Mouse (Mus musculus) CH12.LX (cell line): ENCODE data around the gene Tmc3. TPM values are rescaled to one million over a fixed set of nuclear protein-coding genes. Genes with fewer than 3 reads are reported as not detected.
A peak's percentile ranks its signal among the peaks of the same experiment; 100 is the strongest.

Experiments
- DNase-seq: peaks from one replicate; pipeline ENCODE4 v3.0.0-alpha.2; 2013; ENCODE audit errors: extremely low read depth
- H3K27ac ChIP-seq: 2 replicates; pipeline ENCODE4 v1.5.1; 2012; ENCODE audit warnings: low read depth, mild to moderate bottlenecking, control low read depth, moderate library complexity; ENCODE audit not compliant: insufficient read depth
- H3K27me3 ChIP-seq: replicated peaks from 2 replicates; pipeline ENCODE3; 2012; ENCODE audit warnings: inconsistent platforms
- H3K36me3 ChIP-seq, 2 experiments: replicated peaks in 1 of 2; 2 replicates each; pipeline versions ENCODE3 to v1.6.1; 2012; ENCODE audit warnings: inconsistent platforms in 1 of 2, low read length in 1 of 2, mild to moderate bottlenecking in 1 of 2, mixed read lengths in 1 of 2, moderate library complexity in 1 of 2; ENCODE audit not compliant: control insufficient read depth in 1 of 2, insufficient read depth in 1 of 2
- H3K4me1 ChIP-seq, 2 experiments: 2 replicates each; pipeline ENCODE4 v1.6.1; 2012; ENCODE audit warnings: inconsistent platforms in 1 of 2, moderate library complexity in 1 of 2; ENCODE audit not compliant: insufficient read depth in 2 of 2, control insufficient read depth in 1 of 2
- H3K4me2 ChIP-seq: 2 replicates; pipeline ENCODE4 v1.6.1; 2012; ENCODE audit warnings: low read depth, mild to moderate bottlenecking, control low read depth; ENCODE audit not compliant: poor library complexity, insufficient read depth, severe bottlenecking
- H3K4me3 ChIP-seq, 3 experiments: fragments of 150-350 bp in 1 of 3; sonication (generic) in 1 of 3; replicated peaks in 1 of 3; 2 replicates each; pipeline versions ENCODE3 to v1.5.1; 2011 to 2012; ENCODE audit warnings: low read depth in 2 of 3, low read length in 2 of 3, mild to moderate bottlenecking in 2 of 3, moderate library complexity in 2 of 3, control low read depth in 1 of 3, improper control_type of control experiment in 1 of 3, inconsistent platforms in 1 of 3, mixed read lengths in 1 of 3; ENCODE audit not compliant: poor library complexity in 1 of 3
- H3K79me2 ChIP-seq: replicated peaks from 2 replicates; pipeline ENCODE4 v1.6.1; 2012; ENCODE audit warnings: mild to moderate bottlenecking, moderate library complexity; ENCODE audit not compliant: control insufficient read depth, poor library complexity, insufficient read depth, severe bottlenecking; ENCODE audit errors: extremely low read depth
- H3K9ac ChIP-seq: 2 replicates; pipeline ENCODE4 v1.6.1; 2012; ENCODE audit warnings: low read depth, mild to moderate bottlenecking, control low read depth, moderate library complexity; ENCODE audit not compliant: insufficient read depth
- H3K9me3 ChIP-seq: replicated peaks from 2 replicates; pipeline ENCODE3; 2012; ENCODE audit warnings: low read length, inconsistent platforms, mixed read lengths
- CHD1 ChIP-seq: IDR thresholded peaks from 2 replicates; pipeline ENCODE4 v1.6.1; 2012; ENCODE audit warnings: low read depth, low read length, improper control_type of control experiment, inconsistent platforms
- ELF1 ChIP-seq: IDR thresholded peaks from 2 replicates; pipeline ENCODE4 v1.6.1; 2014; ENCODE audit warnings: low read depth, mild to moderate bottlenecking, inconsistent platforms, low read length, improper control_type of control experiment
- EP300 ChIP-seq: IDR thresholded peaks from 2 replicates; pipeline ENCODE4 v1.6.1; 2011; ENCODE audit warnings: low read length, improper control_type of control experiment
- ETS1 ChIP-seq: conservative IDR thresholded peaks from 2 replicates; pipeline ENCODE4 v1.6.1; 2012; ENCODE audit warnings: low read depth, mild to moderate bottlenecking, inconsistent platforms, low read length, improper control_type of control experiment, moderate library complexity
- GABPA ChIP-seq: IDR thresholded peaks from 2 replicates; pipeline ENCODE4 v1.6.1; 2012; ENCODE audit warnings: low read depth, low read length, improper control_type of control experiment, inconsistent platforms; ENCODE audit not compliant: insufficient replicate concordance
- HCFC1 ChIP-seq: IDR thresholded peaks from 2 replicates; pipeline ENCODE4 v1.6.1; 2012; ENCODE audit warnings: low read depth, mild to moderate bottlenecking, inconsistent platforms, low read length, improper control_type of control experiment
- IRF4 ChIP-seq: IDR thresholded peaks from 2 replicates; pipeline ENCODE4 v1.6.1; 2014; ENCODE audit warnings: low read depth, mild to moderate bottlenecking, inconsistent platforms, low read length, improper control_type of control experiment
- KAT2A ChIP-seq: IDR thresholded peaks from 2 replicates; pipeline ENCODE4 v1.6.1; 2012; ENCODE audit warnings: low read length, improper control_type of control experiment, inconsistent platforms; ENCODE audit not compliant: insufficient replicate concordance
- MAFK ChIP-seq: IDR thresholded peaks from 2 replicates; pipeline ENCODE4 v1.6.1; 2011; ENCODE audit warnings: low read length, improper control_type of control experiment; ENCODE audit not compliant: insufficient replicate concordance
- MAX ChIP-seq: IDR thresholded peaks from 2 replicates; pipeline ENCODE4 v1.6.1; 2011; ENCODE audit warnings: low read length, improper control_type of control experiment
- MAZ ChIP-seq: IDR thresholded peaks from 2 replicates; pipeline ENCODE4 v1.6.1; 2012; ENCODE audit warnings: low read depth, mild to moderate bottlenecking, inconsistent platforms, low read length, improper control_type of control experiment, moderate library complexity
- MXI1 ChIP-seq: IDR thresholded peaks from 2 replicates; pipeline ENCODE4 v1.6.1; 2011; ENCODE audit warnings: mild to moderate bottlenecking, low read depth, low read length, improper control_type of control experiment
- MYC ChIP-seq: IDR thresholded peaks from 2 replicates; pipeline ENCODE4 v1.6.1; 2011; ENCODE audit warnings: low read depth, mild to moderate bottlenecking, improper control_type of control experiment, low read length
- NELFE ChIP-seq: IDR thresholded peaks from 2 replicates; pipeline ENCODE4 v1.6.1; 2011; ENCODE audit warnings: low read depth, low read length, improper control_type of control experiment
- PAX5 ChIP-seq: IDR thresholded peaks from 2 replicates; pipeline ENCODE4 v1.6.1; 2012; ENCODE audit warnings: low read length, inconsistent platforms, mixed read lengths
- POLR2A ChIP-seq: IDR thresholded peaks from 2 replicates; pipeline ENCODE4 v1.6.1; 2011; ENCODE audit warnings: low read depth, mild to moderate bottlenecking, improper control_type of control experiment, low read length
- POLR2AphosphoS2 ChIP-seq: IDR thresholded peaks from 2 replicates; pipeline ENCODE4 v1.6.1; 2011; ENCODE audit warnings: low read depth, low read length, improper control_type of control experiment
- RAD21 ChIP-seq: IDR thresholded peaks from 2 replicates; pipeline ENCODE4 v1.6.1; 2011; ENCODE audit warnings: low read depth, mild to moderate bottlenecking, low read length, improper control_type of control experiment, moderate library complexity
- RCOR1 ChIP-seq: conservative IDR thresholded peaks from 2 replicates; pipeline ENCODE4 v1.6.1; 2012; ENCODE audit warnings: low read depth, mild to moderate bottlenecking, inconsistent platforms, low read length, improper control_type of control experiment
- SIN3A ChIP-seq: IDR thresholded peaks from 2 replicates; pipeline ENCODE4 v1.6.1; 2012; ENCODE audit warnings: low read length, improper control_type of control experiment, inconsistent platforms
- TBP ChIP-seq: conservative IDR thresholded peaks from 2 replicates; pipeline ENCODE4 v1.6.1; 2011; ENCODE audit warnings: low read depth, low read length, improper control_type of control experiment
- TCF12 ChIP-seq: IDR thresholded peaks from 2 replicates; pipeline ENCODE4 v1.6.1; 2014; ENCODE audit warnings: low read depth, mild to moderate bottlenecking, inconsistent platforms, low read length, improper control_type of control experiment
- UBTF ChIP-seq: IDR thresholded peaks from 2 replicates; pipeline ENCODE4 v1.6.1; 2012; ENCODE audit warnings: low read depth, mild to moderate bottlenecking, inconsistent platforms, low read length, improper control_type of control experiment, moderate library complexity
- USF1 ChIP-seq: IDR thresholded peaks from 2 replicates; pipeline ENCODE4 v1.6.1; 2014; ENCODE audit warnings: low read depth, mild to moderate bottlenecking, inconsistent platforms, low read length, improper control_type of control experiment
- USF2 ChIP-seq: conservative IDR thresholded peaks from 2 replicates; pipeline ENCODE4 v1.6.1; 2011; ENCODE audit warnings: low read depth, low read length, improper control_type of control experiment
- ZC3H11A ChIP-seq: IDR thresholded peaks from 2 replicates; pipeline ENCODE4 v1.6.1; 2012; ENCODE audit warnings: low read depth, mild to moderate bottlenecking, inconsistent platforms, low read length, improper control_type of control experiment
- ZKSCAN1 ChIP-seq: IDR thresholded peaks from 2 replicates; pipeline ENCODE4 v1.6.1; 2012; ENCODE audit warnings: low read depth, inconsistent platforms, low read length, improper control_type of control experiment, borderline replicate concordance
- ZMIZ1 ChIP-seq: IDR thresholded peaks from 2 replicates; pipeline ENCODE4 v1.6.1; 2012; ENCODE audit warnings: low read depth, mild to moderate bottlenecking, inconsistent platforms, low read length, improper control_type of control experiment
- ZNF384 ChIP-seq: IDR thresholded peaks from 2 replicates; pipeline ENCODE4 v1.6.1; 2012; ENCODE audit warnings: low read depth, low read length, improper control_type of control experiment, inconsistent platforms
- dilution Hi-C: fragments of 300-500 bp; cut with MboI; formaldehyde crosslinking; loops from 2 replicates; pipeline ENCODE4 v1.14.3; 2020; ENCODE audit warnings: low sequenced_read_pairs; ENCODE audit not compliant: extremely low pct_unique_long_range_greater_than_20kb, extremely low pct_ligation_motif_present
- in situ Hi-C: fragments of 300-500 bp; cut with MboI; formaldehyde crosslinking; loops from 3 replicates; pipeline ENCODE4 v1.14.3; 2019; ENCODE audit warnings: low sequenced_read_pairs, low pct_ligation_motif_present, low pct_unique_long_range_greater_than_20kb, mixed read lengths
- polyA plus RNA-seq: library from polyadenylated mRNA; unstranded; fragments of >175 nt; gene quantifications from 2 replicates; pipeline ENCODE4 v1.2.1, GENCODE M21; 2012; ENCODE audit warnings: low read depth; ENCODE audit not compliant: insufficient read length
- total RNA-seq, 2 experiments: library from RNA; depleted of rRNA; stranded (reverse); fragments of 300-350 nt in 1 of 2; fragments of >200 nt in 1 of 2; gene quantifications; 2 replicates each; pipeline ENCODE4 v1.2.3; 2012 to 2014

Gene Tmc3
- total and polyA plus RNA-seq, 3 experiments = 1.2 to 3.0 (median 2.2) TPM

- TF ChIP-seq KAT2A = no peak
Observed at GRCm38 (mm10) chr7:83652498-83652897, 67.8 kb downstream of the Tmc3 start (continued).

GRCm38 (mm10) chr7:83653605-83654051 is 68.9 kb downstream of the Tmc3 start:
- in situ Hi-C loops (loop anchor here (25.0 kb wide), 1 partner anchor 234 kb away; the partner anchor contains the start of genes Mesd and Tlnrd1), dilution Hi-C loops (no loop called here)
- TF ChIP-seq MYC = peak; percentile 27; the same call in 1 of the 2 replicates
- TF ChIP-seq TCF12 = peak; percentile 53; the same call in 1 of the 2 replicates
- no peak for TF ChIP-seq IRF4
- peak; percentile 69; the same call in 1 of the 2 replicates for TF ChIP-seq ZMIZ1
- TF ChIP-seq TBP = peak; percentile 40; the same call in 1 of the 2 replicates
- TF ChIP-seq POLR2AphosphoS2 = peak; percentile 50; the same call in 1 of the 2 replicates
- TF ChIP-seq SIN3A = no peak
- TF ChIP-seq UBTF = no peak
- no peak for DNase-seq
- H3K79me2 ChIP-seq = peaks cover 60% of the 10 kb centered on the region
- peaks cover 29 to 40% of the 10 kb centered on the region in 2 experiments for H3K36me3 ChIP-seq
- H3K9ac ChIP-seq = peak overlapping the region; percentile 89
- H3K27ac ChIP-seq = peak overlapping the region; percentile 99
- peak overlapping the region; percentile 65 to 97 (median 90) for H3K4me3 ChIP-seq
- peak overlapping the region; percentile 95 for H3K4me2 ChIP-seq
- no peaks in the 10 kb centered on the region for H3K27me3 ChIP-seq
- H3K9me3 ChIP-seq = peaks cover 11% of the 10 kb centered on the region
- H3K4me1 ChIP-seq = peaks cover 13 to 51% of the 10 kb centered on the region in 2 experiments

DNA sequence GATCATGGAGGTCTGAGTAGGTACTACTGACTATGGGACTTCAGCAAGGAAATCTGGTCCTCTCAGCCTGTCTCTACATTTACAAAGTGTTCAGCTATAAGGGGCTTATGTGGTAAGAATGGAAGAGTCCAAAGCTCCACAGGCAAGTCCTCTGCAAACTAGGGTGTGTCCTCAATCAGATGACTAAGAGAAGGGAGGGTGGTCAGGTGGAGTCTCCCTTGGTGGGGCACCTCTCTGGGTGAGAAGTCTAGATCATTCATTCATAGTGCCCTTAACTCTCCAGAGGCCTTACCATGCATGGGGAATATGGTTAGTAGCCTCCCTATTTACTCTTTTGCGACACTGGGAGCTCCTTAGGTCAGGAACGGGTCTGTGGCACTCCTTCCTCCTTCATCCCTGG is 69.5 kb downstream of the Tmc3 start:
- Histone ChIP-seq H3K79me2 (peaks cover 54% of the 10 kb centered on the region), H3K27me3 (no peaks in the 10 kb centered on the region), H3K4me3 (peak overlapping the region; percentile 65 to 97 (median 90)), H3K9ac (peak overlapping the region; percentile 89), H3K4me2 (peak overlapping the region; percentile 95), H3K36me3 (peaks cover 23 to 34% of the 10 kb centered on the region in 2 experiments), H3K9me3 (peaks cover 11% of the 10 kb centered on the region), H3K27ac (peak overlapping the region; percentile 99), H3K4me1 (peaks cover 13 to 51% of the 10 kb centered on the region in 2 experiments)
- in situ Hi-C loops = loop anchor here (25.0 kb wide), 1 partner anchor 233 kb away; the partner anchor contains the start of genes Mesd and Tlnrd1
- dilution Hi-C loops = no loop called here
- DNase-seq = no peak
- peak; percentile 24 for TF ChIP-seq ETS1
- TF ChIP-seq ZNF384 = no peak
- peak; percentile 33; the same call in 1 of the 2 replicates for TF ChIP-seq POLR2A
- TF ChIP-seq POLR2AphosphoS2 = no peak
- TF ChIP-seq SIN3A = no peak
- no peak for TF ChIP-seq EP300
- TF ChIP-seq MXI1 = no peak
- TF ChIP-seq CHD1 = no peak
- no peak for TF ChIP-seq MAFK
- TF ChIP-seq NELFE = no peak
- TF ChIP-seq MAZ = no peak
- TF ChIP-seq IRF4 = 0 out of 2 replicates have a peak, but pooled peaks have one; percentile 20
- no peak for TF ChIP-seq GABPA
- no peak for TF ChIP-seq USF1
- no peak for TF ChIP-seq ELF1
- TF ChIP-seq PAX5 = no peak
- no peak for TF ChIP-seq ZKSCAN1
- TF ChIP-seq TCF12 = no peak
- 0 out of 2 replicates have a peak, but pooled peaks have one; percentile 11 for TF ChIP-seq ZMIZ1
- no peak; the same call in 1 of the 2 replicates for TF ChIP-seq MYC
- TF ChIP-seq HCFC1 = no peak
- no peak for TF ChIP-seq ZC3H11A
- TF ChIP-seq MAX = no peak
- TF ChIP-seq UBTF = no peak
- no peak for TF ChIP-seq RAD21
- TF ChIP-seq RCOR1 = no peak
- no peak for TF ChIP-seq USF2
